Mouse (Mus musculus): ENCODE measurements around the gene Lhfpl5. TPM values are rescaled to one million over a fixed set of nuclear protein-coding genes. Genes with fewer than 3 reads are reported as not detected.

Gene Lhfpl5
- total RNA-seq, 1 experiment from 2014 or later, result 2.2 TPM

- DNase-seq, result no peak
Measured at GRCm38 (mm10) chr17:28626937-28627336, 51.5 kb downstream of the Lhfpl5 start.

GRCm38 (mm10) chr17:28628248-28629124, 53.0 kb downstream of the Lhfpl5 start:
- no peak for DNase-seq

- no peak for DNase-seq
Measured at GRCm38 (mm10) chr17:28629125-28629524, 53.7 kb downstream of the Lhfpl5 start.

Small RNA genes lying within 50 kb of the gene (microRNA-seq; reads per million reads assigned to microRNA genes)
- gene Gm25195 (0 reads per million in 2 experiments), gene Mir6969 (0 reads per million in 2 experiments)

Other genes with a start within 250 kb of the Lhfpl5 start
- 789 and 848 TPM in 2 replicates for gene Rpl10a, start 247.2 kb upstream of the Lhfpl5 start, total RNA-seq (2021)
- gene Tead3, start 224.8 kb upstream of the Lhfpl5 start, total RNA-seq (2021), result 10.4 and 13.6 TPM in 2 replicates
- gene Tulp1, start 210.4 kb upstream of the Lhfpl5 start, total RNA-seq (2021), result not detected in 2 replicates
- gene Fkbp5, start 58.1 kb upstream of the Lhfpl5 start, total RNA-seq (2021), result 55.9 and 60.1 TPM in 2 replicates
- not detected in 2 replicates for gene Armc12, start 44.8 kb upstream of the Lhfpl5 start, total RNA-seq (2021)
- not detected in 2 replicates for gene Clpsl2, start 26.2 kb upstream of the Lhfpl5 start, total RNA-seq (2021)
- not detected in 2 replicates for gene Clps, start 14.9 kb upstream of the Lhfpl5 start, total RNA-seq (2021)
- 60.9 and 76.5 TPM in 2 replicates for gene Srpk1, start 47.1 kb downstream of the Lhfpl5 start, total RNA-seq (2021)
- gene Slc26a8, start 114.6 kb downstream of the Lhfpl5 start, total RNA-seq (2021), result 1.9 TPM in 1 of 2 replicates, not detected in the other
- gene Mapk14, start 115.7 kb downstream of the Lhfpl5 start, total RNA-seq (2021), result 82.6 and 88.6 TPM in 2 replicates
- 1.7 and 2.2 TPM in 2 replicates for gene AC170998.1, start 150.4 kb downstream of the Lhfpl5 start, total RNA-seq (2021)
- gene Mapk13, start 193.7 kb downstream of the Lhfpl5 start, total RNA-seq (2021), result 189 and 241 TPM in 2 replicates
- gene Brpf3, start 225.4 kb downstream of the Lhfpl5 start, total RNA-seq (2021), result 91.3 and 122 TPM in 2 replicates

Measured in adrenal gland, postnatal 25 days (tissue).